ENCODE assay signal across 10 mouse cellular contexts in the genomic region with DNA sequence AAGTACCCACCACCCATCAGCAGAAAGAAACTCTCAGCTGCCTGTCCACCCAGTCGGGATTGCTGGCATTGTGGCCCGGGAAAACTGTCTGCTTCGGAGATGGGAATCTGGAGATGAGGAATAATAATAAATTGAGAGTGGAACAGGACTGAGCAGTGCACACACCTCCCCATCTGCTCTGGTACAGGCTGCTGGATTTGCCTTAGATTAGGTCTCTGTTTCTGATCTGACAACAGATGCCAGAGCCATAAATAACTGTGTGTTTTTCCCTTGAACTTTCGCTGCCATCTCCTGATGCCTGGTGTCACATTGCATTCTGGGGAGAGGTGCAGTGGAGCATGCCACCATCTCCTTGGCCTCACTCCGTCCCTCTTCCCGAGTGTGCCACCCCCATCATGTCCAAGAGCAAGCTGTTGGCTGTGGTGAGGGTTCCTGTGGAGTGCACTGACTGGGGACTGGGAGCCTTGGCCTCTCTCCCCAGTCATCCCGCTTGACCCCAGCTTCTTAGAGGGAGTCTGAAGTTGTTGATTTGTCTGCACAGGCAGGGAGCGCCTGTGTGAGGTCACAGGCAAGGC. TPM values are rescaled to one million over a fixed set of nuclear protein-coding genes. Genes with fewer than 3 reads are reported as not detected.
A peak's percentile ranks its signal among the peaks of the same experiment; 100 is the strongest.
DNase-seq lines count a peak whose midpoint lies in the region; ATAC-seq lines count a peak whose summit lies in the region.
"Had no signal": no experiment of that assay in that cellular context is flagged by ENCODE, and none has a peak within 500 bp of the region (broad histone marks: within the 10 kb centered on the region; RNA-seq: fewer than 3 reads in every experiment).

No protein-coding gene starts in this region.

- no peak overlapping the region for H3K27ac ChIP-seq in kidney, embryonic 14.5 days (ENCODE audit: low read depth, low read length)
- no peak overlapping the region for H3K27ac ChIP-seq in liver, embryonic 11.5 days (ENCODE audit: low read depth, low read length)
- H3K27ac ChIP-seq: forebrain, embryonic 15.5 days; lung, embryonic 15.5 days had no signal

- 27% methylated on average over 8 of the region's 8 CpGs for WGBS in kidney, embryonic 14.5 days
- 41% methylated on average over 8 of the region's 8 CpGs for WGBS in liver, embryonic 11.5 days

- no peaks in the 10 kb centered on the region for H3K9me3 ChIP-seq in kidney, embryonic 14.5 days (ENCODE audit: control insufficient read depth, low read length)
- no peaks in the 10 kb centered on the region for H3K9me3 ChIP-seq in liver, embryonic 11.5 days (ENCODE audit: control insufficient read depth, low read length)
- H3K9me3 ChIP-seq: forebrain, embryonic 15.5 days; lung, embryonic 15.5 days had no signal

- no peaks in the 10 kb centered on the region for H3K27me3 ChIP-seq in kidney, embryonic 14.5 days (ENCODE audit: control insufficient read depth, insufficient read depth, low read length)
- no peaks in the 10 kb centered on the region for H3K27me3 ChIP-seq in liver, embryonic 11.5 days (replicated peaks; ENCODE audit: control insufficient read depth, insufficient read depth, low read length)
- H3K27me3 ChIP-seq: forebrain, embryonic 15.5 days; lung, embryonic 15.5 days had no signal

- no peak overlapping the region for H3K9ac ChIP-seq in kidney, embryonic 14.5 days (ENCODE audit: low read depth, low read length)
- H3K9ac ChIP-seq in liver, embryonic 11.5 days (ENCODE audit: low read depth, low read length): no peak overlapping the region
- H3K9ac ChIP-seq: forebrain, embryonic 15.5 days; lung, embryonic 15.5 days had no signal

- intact Hi-C loops in heart, postnatal 14 days (cut with DNase I): no loop called here

- H3K36me3 ChIP-seq in kidney, embryonic 14.5 days (ENCODE audit: control insufficient read depth, insufficient read depth, low read length): no peaks in the 10 kb centered on the region
- no peaks in the 10 kb centered on the region for H3K36me3 ChIP-seq in liver, embryonic 11.5 days (ENCODE audit: control insufficient read depth, insufficient read depth, low read length)
- H3K36me3 ChIP-seq: forebrain, embryonic 15.5 days; lung, embryonic 15.5 days had no signal

- no peak overlapping the region for H3K4me2 ChIP-seq in kidney, embryonic 14.5 days (replicated peaks; ENCODE audit: low read depth, low read length)
- H3K4me2 ChIP-seq in liver, embryonic 11.5 days: no peak overlapping the region
- H3K4me2 ChIP-seq: forebrain, embryonic 15.5 days; lung, embryonic 15.5 days had no signal

- no peaks in the 10 kb centered on the region; the same call in 1 of the 2 replicates for H3K4me1 ChIP-seq in kidney, embryonic 14.5 days (ENCODE audit: control insufficient read depth, insufficient read depth, low read length)
- H3K4me1 ChIP-seq in liver, embryonic 11.5 days (replicated peaks; ENCODE audit: control insufficient read depth, insufficient read depth, low read length): no peaks in the 10 kb centered on the region
- H3K4me1 ChIP-seq: lung, embryonic 15.5 days had no signal

- ATAC-seq in kidney, embryonic 14.5 days (ENCODE audit: low FRiP score, low TSS enrichment): peak; percentile 92
- no peak for ATAC-seq in liver, embryonic 11.5 days (replicated peaks; ENCODE audit: low FRiP score)
- ATAC-seq: forebrain, embryonic 15.5 days had no signal

- H3K4me3 ChIP-seq in kidney, embryonic 14.5 days (ENCODE audit: low read length): no peak overlapping the region
- H3K4me3 ChIP-seq in liver, embryonic 11.5 days (ENCODE audit: low read depth, low read length): no peak overlapping the region
- H3K4me3 ChIP-seq: forebrain, embryonic 15.5 days; lung, embryonic 15.5 days had no signal

- DNase-seq in kidney, adult 8-10 months: no peak
- DNase-seq in adrenal gland, postnatal 25 days: peak; percentile 10
- DNase-seq in cerebellum, adult 9-11 months: peak; percentile 84
- peak; percentile 13 to 27 for DNase-seq in layer of hippocampus, postnatal 25 days (ENCODE audit: extremely low spot score in 1 of 2, low spot score in 1 of 2)
- no peak for DNase-seq in liver, embryonic 11.5 days (ENCODE audit: low spot score)
- no peak for DNase-seq in heart, postnatal 14 days
- DNase-seq: right cerebral cortex, postnatal 14 days had no signal

RNA-seq across cellular contexts. Expression of gene Nxpe4, which starts 50.4 kb away (rescaled TPM):
- 6.3 and 7.8 TPM in 2 replicates for polyA plus RNA-seq in kidney, embryonic 14.5 days (2014; fragmentation: Nextera tagmentation; extraction: Ambion mirVana)
- 2.9 and 5.9 TPM in 2 replicates for total RNA-seq in adrenal gland, postnatal 25 days (2021)
- 10 to 100 TPM in 1 of 2 experiments, 1 to 10 TPM in 1; 9.1 to 11.2 TPM for total RNA-seq in layer of hippocampus, postnatal 25 days (2021)
- 9.9 and 10.0 TPM in 2 replicates for polyA plus RNA-seq in liver, embryonic 11.5 days (2014; fragmentation: Nextera tagmentation; extraction: Ambion mirVana)
- 10 to 100 TPM; 12.1 to 13.1 TPM for total RNA-seq in heart, postnatal 14 days (2021)

Comparison
In these comparisons a context has a peak if more than half of its experiments do, and no peak if none do; other contexts are left out.
1. DNase-seq: peak in adrenal gland, postnatal 25 days (single experiment), cerebellum, adult 9-11 months (single experiment) and layer of hippocampus, postnatal 25 days (2 of 2); none in kidney, adult 8-10 months (0 of 2), liver, embryonic 11.5 days (single experiment) and heart, postnatal 14 days (0 of 2).